Mouse (Mus musculus): ENCODE measurements around the gene Ankib1.

DNA sequence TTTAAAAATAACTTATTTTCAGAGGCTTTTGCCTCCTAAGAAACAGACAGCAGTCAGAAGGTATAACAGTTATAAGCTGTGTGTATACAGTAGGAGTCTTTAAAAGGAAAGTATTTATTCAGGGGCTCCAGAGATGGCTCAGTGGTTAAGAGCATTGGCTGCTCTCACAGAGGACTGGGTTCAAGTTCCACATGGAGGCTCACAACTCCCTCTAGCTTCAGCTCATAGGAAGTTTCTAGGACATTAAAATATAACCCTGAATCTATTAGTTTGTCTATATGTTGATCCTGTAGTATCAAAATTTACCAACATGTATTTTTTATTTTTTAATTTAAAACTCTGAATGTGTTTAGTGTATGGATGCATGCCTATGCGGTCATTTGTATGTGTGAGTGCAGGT lies 5.7 kb upstream of the Ankib1 start:
- TF ChIP-seq CTCF (IDR thresholded peaks at IDR 0.05; ENCODE audit: insufficient read depth, low read length) (no peak), POLR2A (IDR thresholded peaks at IDR 0.05; ENCODE audit: borderline replicate concordance, extremely low read depth, low read depth, low read length) (no peak)

Data from lung, adult 2 months (tissue).